Mouse (Mus musculus) layer of hippocampus, adult 11-12 months (tissue): ENCODE measurements around the gene Shisal1.

ENCODE experiments used
- DNase-seq: peaks from one replicate; pipeline ENCODE4 v3.0.0; 2022; ENCODE audit warnings: low spot score

Gene Shisal1

GRCm38 (mm10) chr15:84446997-84447396 is at the start of gene Shisal1:
TSS of gene Shisal1 (minus strand) at chr15:84447097.
- DNase-seq, result no peak

GRCm38 (mm10) chr15:84490486-84490885 is 43.6 kb upstream of the Shisal1 start:
- no peak for DNase-seq

GRCm38 (mm10) chr15:84484255-84484654 is 37.4 kb upstream of the Shisal1 start:
- DNase-seq, result no peak

- no peak for DNase-seq
These were observed 36.7 kb upstream of the Shisal1 start for GRCm38 (mm10) chr15:84483622-84484021.

- no peak for DNase-seq
These were observed 34.5 kb upstream of the Shisal1 start for GRCm38 (mm10) chr15:84481259-84481877.

- no peak for DNase-seq
These were observed 22.5 kb upstream of the Shisal1 start for GRCm38 (mm10) chr15:84469391-84469790.

GRCm38 (mm10) chr15:84467761-84468160 is 20.9 kb upstream of the Shisal1 start:
- DNase-seq, result no peak

GRCm38 (mm10) chr15:84466458-84467267 is 19.8 kb upstream of the Shisal1 start:
- DNase-seq, result no peak

- no peak for DNase-seq
These were observed 14.5 kb upstream of the Shisal1 start for GRCm38 (mm10) chr15:84461429-84461828.

- DNase-seq, result no peak
These were observed 12.1 kb upstream of the Shisal1 start for GRCm38 (mm10) chr15:84458983-84459382.

GRCm38 (mm10) chr15:84455286-84455685 is 8.4 kb upstream of the Shisal1 start:
- DNase-seq, result no peak

- no peak for DNase-seq
These were observed 6.2 kb upstream of the Shisal1 start for GRCm38 (mm10) chr15:84453091-84453490.

- peak; percentile 59 for DNase-seq
These were observed 3.7 kb upstream of the Shisal1 start for GRCm38 (mm10) chr15:84450441-84451183.

GRCm38 (mm10) chr15:84445812-84446716 is 833 bp downstream of the Shisal1 start:
- no peak for DNase-seq

- no peak for DNase-seq
These were observed 2.7 kb downstream of the Shisal1 start for GRCm38 (mm10) chr15:84444181-84444580.

- DNase-seq, result no peak
These were observed 3.3 kb downstream of the Shisal1 start for GRCm38 (mm10) chr15:84443631-84444030.

- DNase-seq, result no peak
These were observed 5.1 kb downstream of the Shisal1 start for GRCm38 (mm10) chr15:84441682-84442315.

- no peak for DNase-seq
These were observed 6.1 kb downstream of the Shisal1 start for GRCm38 (mm10) chr15:84440820-84441219.

GRCm38 (mm10) chr15:84433586-84434185 is 13.2 kb downstream of the Shisal1 start:
- no peak for DNase-seq

GRCm38 (mm10) chr15:84430482-84430881 is 16.4 kb downstream of the Shisal1 start:
- DNase-seq, result no peak

- no peak for DNase-seq
These were observed 19.3 kb downstream of the Shisal1 start for GRCm38 (mm10) chr15:84427624-84428023.
